Mouse (Mus musculus): ENCODE results near the gene Nkx6-2.

DNA sequence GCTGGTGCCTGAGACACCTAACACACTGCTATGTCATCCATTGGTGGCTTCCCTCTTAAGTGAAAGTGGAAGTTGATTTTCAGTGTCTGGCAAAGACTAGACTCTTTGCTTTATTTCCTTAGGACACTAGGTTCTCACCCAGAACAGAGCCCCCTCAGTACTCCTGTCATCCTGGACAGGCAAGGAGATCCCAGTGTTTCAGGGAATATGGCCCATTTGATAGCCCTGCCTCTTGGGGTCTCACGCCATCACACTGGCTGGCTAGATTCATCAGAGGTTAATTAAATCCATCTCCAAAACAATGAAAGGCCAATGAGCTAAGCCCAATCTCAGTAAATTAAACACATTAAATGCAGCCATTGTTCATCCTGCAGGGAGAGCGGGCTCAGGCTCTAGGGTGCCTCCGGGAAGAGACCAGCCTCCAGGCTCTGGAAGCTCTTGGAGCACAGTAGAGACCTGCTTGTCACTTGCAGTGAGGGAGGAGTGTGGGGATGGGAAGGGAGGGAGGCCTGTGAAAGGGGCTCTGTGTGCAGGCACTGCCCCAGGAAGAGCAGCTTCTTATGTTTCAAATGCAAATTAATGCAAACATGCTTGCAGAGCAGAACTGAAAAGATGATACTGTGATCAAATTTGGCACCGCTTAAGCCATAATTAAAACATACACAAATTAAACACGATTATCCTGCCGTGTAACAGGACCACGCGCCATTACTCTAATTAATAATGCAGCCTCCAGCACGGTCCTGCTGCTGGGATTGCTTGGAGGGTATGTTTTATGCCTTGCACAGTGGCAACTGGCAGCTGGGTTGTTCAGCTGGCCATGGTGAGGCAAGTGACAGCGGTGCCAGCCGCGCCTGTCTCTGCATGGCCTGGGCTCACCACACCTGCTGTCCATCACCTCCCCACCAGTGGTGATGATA is 37.6 kb downstream of the Nkx6-2 start:
- TF ChIP-seq TAL1 (IDR thresholded peaks at IDR 0.05; ENCODE audit: low read length) = no peak
- no peak for TF ChIP-seq GATA1 (IDR thresholded peaks at IDR 0.05; ENCODE audit: low read length)
